Mouse (Mus musculus): ENCODE results near the gene Qtrt1.

- TF ChIP-seq CTCF (IDR thresholded peaks at IDR 0.05): no peak
- TF ChIP-seq EP300 (IDR thresholded peaks at IDR 0.05): no peak
These were observed 41.8 kb downstream of the Qtrt1 start for GRCm38 (mm10) chr9:21453459-21453858.
